Mouse (Mus musculus): ENCODE measurements around the gene Acbd4. TPM values are rescaled to one million over a fixed set of nuclear protein-coding genes. Genes with fewer than 3 reads are reported as not detected.

Gene Acbd4
- total and polyA plus RNA-seq, 3 experiments, result 16.6 to 18.3 TPM; not detected in 1

GRCm38 (mm10) chr11:103080323-103081091 is 21.0 kb upstream of the Acbd4 start:
- no peaks in the 10 kb centered on the region for H3K36me3 ChIP-seq (ENCODE audit: control insufficient read depth in 1 of 2, insufficient read depth in 2 of 2, low read length in 2 of 2)
- no peak overlapping the region for H3K4me3 ChIP-seq (ENCODE audit: control insufficient read depth in 1 of 2, insufficient read depth in 1 of 2, low read depth in 2 of 2, low read length in 2 of 2)
- no peak overlapping the region for H3K9ac ChIP-seq (ENCODE audit: control insufficient read depth, low read depth, low read length, poor library complexity, severe bottlenecking)
- no peaks in the 10 kb centered on the region for H3K27me3 ChIP-seq (ENCODE audit: control insufficient read depth in 1 of 2, insufficient read depth in 2 of 2, low read length in 2 of 2)
- peak; percentile 16; the same call in 1 of the 2 replicates for TF ChIP-seq SMC3 (IDR thresholded peaks at IDR 0.05; ENCODE audit: low read depth, low read length)
- peak in 2 of 3 experiments; percentile 7 to 36; a peak in 3 of 6 replicates for TF ChIP-seq CTCF (IDR thresholded peaks at IDR 0.05 in 2 of 3, conservative IDR thresholded peaks at IDR 0.05 in 1 of 3; ENCODE audit: control insufficient read depth in 1 of 3, insufficient read depth in 1 of 3, low read depth in 2 of 3, low read length in 3 of 3, poor library complexity in 1 of 3, severe bottlenecking in 1 of 3)
- no peak for TF ChIP-seq TCF12 (IDR thresholded peaks at IDR 0.05; ENCODE audit: low read depth, low read length)
- no peaks in the 10 kb centered on the region for H3K79me2 ChIP-seq (ENCODE audit: control insufficient read depth, insufficient read depth, low read length, poor library complexity)
- H3K27ac ChIP-seq (ENCODE audit: control insufficient read depth, low read depth, low read length), result no peak overlapping the region
- no peak for DNase-seq (ENCODE audit: low read depth, low spot score)
- H3K4me1 ChIP-seq (ENCODE audit: control insufficient read depth in 1 of 2, insufficient read depth in 2 of 2, low read length in 2 of 2), result no peaks in the 10 kb centered on the region
- H3K9me3 ChIP-seq (replicated peaks; ENCODE audit: insufficient read depth, low read length), result no peaks in the 10 kb centered on the region

- no peak for DNase-seq (ENCODE audit: low read depth, low spot score)
- H3K9me3 ChIP-seq (replicated peaks; ENCODE audit: insufficient read depth, low read length), result no peaks in the 10 kb centered on the region
- H3K27me3 ChIP-seq (ENCODE audit: control insufficient read depth in 1 of 2, insufficient read depth in 2 of 2, low read length in 2 of 2), result no peaks in the 10 kb centered on the region
- no peak overlapping the region for H3K9ac ChIP-seq (ENCODE audit: control insufficient read depth, low read depth, low read length, poor library complexity, severe bottlenecking)
- H3K36me3 ChIP-seq (ENCODE audit: control insufficient read depth in 1 of 2, insufficient read depth in 2 of 2, low read length in 2 of 2), result no peaks in the 10 kb centered on the region
- no peak overlapping the region for H3K27ac ChIP-seq (ENCODE audit: control insufficient read depth, low read depth, low read length)
- H3K4me3 ChIP-seq (ENCODE audit: control insufficient read depth in 1 of 2, insufficient read depth in 1 of 2, low read depth in 2 of 2, low read length in 2 of 2), result no peak overlapping the region
- TF ChIP-seq HCFC1 (IDR thresholded peaks at IDR 0.05; ENCODE audit: low read depth, low read length) (no peak), BHLHE40 (IDR thresholded peaks at IDR 0.05; ENCODE audit: borderline replicate concordance, low read depth, low read length) (no peak), POLR2AphosphoS2 (IDR thresholded peaks at IDR 0.05; ENCODE audit: low read length) (no peak), NRF1 (IDR thresholded peaks at IDR 0.05; ENCODE audit: insufficient read depth, low read depth, low read length, poor library complexity, severe bottlenecking) (no peak), MAZ (IDR thresholded peaks at IDR 0.05; ENCODE audit: low read depth, low read length) (no peak), USF2 (IDR thresholded peaks at IDR 0.05; ENCODE audit: borderline replicate concordance in 1 of 2, insufficient read depth in 1 of 2, low read depth in 1 of 2, low read length in 2 of 2) (no peak), MAFK (IDR thresholded peaks at IDR 0.05; ENCODE audit: borderline replicate concordance, low read depth, low read length) (no peak)
- no peaks in the 10 kb centered on the region for H3K4me1 ChIP-seq (ENCODE audit: control insufficient read depth in 1 of 2, insufficient read depth in 2 of 2, low read length in 2 of 2)
- no peaks in the 10 kb centered on the region for H3K79me2 ChIP-seq (ENCODE audit: control insufficient read depth, insufficient read depth, low read length, poor library complexity)
These were observed 19.9 kb upstream of the Acbd4 start for GRCm38 (mm10) chr11:103081631-103082030.

GRCm38 (mm10) chr11:103093306-103093705 is 8.2 kb upstream of the Acbd4 start:
- Histone ChIP-seq H3K27ac (ENCODE audit: control insufficient read depth, low read depth, low read length) (no peak overlapping the region), H3K79me2 (ENCODE audit: control insufficient read depth, insufficient read depth, low read length, poor library complexity) (no peaks in the 10 kb centered on the region), H3K27me3 (ENCODE audit: control insufficient read depth in 1 of 2, insufficient read depth in 2 of 2, low read length in 2 of 2) (no peaks in the 10 kb centered on the region), H3K36me3 (ENCODE audit: control insufficient read depth in 1 of 2, insufficient read depth in 2 of 2, low read length in 2 of 2) (no peaks in the 10 kb centered on the region), H3K4me1 (ENCODE audit: control insufficient read depth in 1 of 2, insufficient read depth in 2 of 2, low read length in 2 of 2) (peaks cover 0 to 5% of the 10 kb centered on the region in 2 experiments; a peak in 1 of 4 replicates), H3K9me3 (replicated peaks; ENCODE audit: insufficient read depth, low read length) (no peaks in the 10 kb centered on the region), H3K9ac (ENCODE audit: control insufficient read depth, low read depth, low read length, poor library complexity, severe bottlenecking) (no peak overlapping the region), H3K4me3 (ENCODE audit: control insufficient read depth in 1 of 2, insufficient read depth in 1 of 2, low read depth in 2 of 2, low read length in 2 of 2) (no peak overlapping the region)
- DNase-seq (ENCODE audit: low read depth, low spot score), result peak; percentile 40
- TF ChIP-seq TAL1 (IDR thresholded peaks at IDR 0.05; ENCODE audit: low read length) (peak; percentile 46; the same call in 1 of the 2 replicates), CHD1 (IDR thresholded peaks at IDR 0.05; ENCODE audit: low read depth, low read length) (no peak), EP300 (IDR thresholded peaks at IDR 0.05; ENCODE audit: low read depth in 1 of 2, low read length in 2 of 2) (peak; percentile 57 to 78), MYB (IDR thresholded peaks at IDR 0.05; ENCODE audit: low read depth, low read length) (no peak), ETS1 (IDR thresholded peaks at IDR 0.05; ENCODE audit: low read depth, low read length) (peak; percentile 52; the same call in 1 of the 2 replicates), RAD21 (IDR thresholded peaks at IDR 0.05; ENCODE audit: low read depth, low read length) (no peak), POLR2AphosphoS5 (IDR thresholded peaks at IDR 0.05; ENCODE audit: borderline replicate concordance, low read depth, low read length) (no peak), BHLHE40 (IDR thresholded peaks at IDR 0.05; ENCODE audit: borderline replicate concordance, low read depth, low read length) (peak; percentile 12; the same call in 1 of the 2 replicates), RCOR1 (IDR thresholded peaks at IDR 0.05; ENCODE audit: low read depth, low read length) (peak; percentile 97), JUND (IDR thresholded peaks at IDR 0.05; ENCODE audit: low read depth, low read length) (no peak), GATA1 (IDR thresholded peaks at IDR 0.05; ENCODE audit: low read depth, low read length) (peak; percentile 85), TCF12 (IDR thresholded peaks at IDR 0.05; ENCODE audit: low read depth, low read length) (peak; percentile 91)

Data from MEL (cell line).